Mouse (Mus musculus) ES-Bruce4 (cell line): Measurements from ENCODE around the gene Cfdp1.

Experiments
- CTCF ChIP-seq: IDR thresholded peaks from one replicate; pipeline ENCODE4 v1.8.1; 2011; ENCODE audit warnings: low read depth, low read length
- EP300 ChIP-seq: IDR thresholded peaks from 2 replicates; pipeline ENCODE4 v1.6.1; 2011; ENCODE audit warnings: low read depth, low read length; ENCODE audit not compliant: insufficient read depth
- POLR2A ChIP-seq: IDR thresholded peaks from one replicate; pipeline ENCODE4 v1.8.1; 2011; ENCODE audit warnings: low read length; ENCODE audit not compliant: insufficient read depth

DNA sequence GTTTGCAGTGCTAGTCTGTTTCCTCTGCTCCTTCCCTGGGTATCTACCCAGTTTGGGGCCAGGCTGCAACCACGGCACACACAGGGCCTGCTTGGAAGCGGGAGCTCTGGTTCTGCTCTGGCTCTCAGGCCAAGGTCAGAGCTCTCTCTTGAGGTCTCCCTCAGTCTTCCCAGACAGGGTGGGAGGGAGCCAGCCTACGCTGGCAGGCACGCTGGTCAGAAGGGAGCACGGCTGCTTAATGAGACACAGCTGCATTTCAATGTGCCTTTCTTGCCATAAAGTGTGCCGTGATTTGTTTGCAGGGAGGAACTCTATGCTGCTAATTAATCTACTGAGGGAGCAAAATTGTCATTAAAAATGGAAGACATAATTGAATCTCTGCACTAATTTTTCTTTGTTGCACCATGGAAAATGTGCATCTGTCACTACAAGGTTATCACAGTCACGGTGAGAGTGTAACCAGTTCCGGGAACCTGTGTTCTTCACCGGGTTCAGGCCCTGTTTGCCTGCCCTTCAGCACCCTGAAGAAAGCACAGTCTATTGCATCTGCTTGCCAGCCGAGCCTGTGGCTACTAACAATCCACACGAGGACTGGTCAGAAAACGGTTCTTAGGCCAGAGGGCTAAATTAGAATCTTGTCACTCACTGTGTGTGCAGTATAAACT lies 84.2 kb downstream of the Cfdp1 start:
- TF ChIP-seq CTCF, result no peak
- peak; percentile 70; the same call in 1 of the 2 replicates for TF ChIP-seq EP300
- no peak for TF ChIP-seq POLR2A
